Mouse (Mus musculus) E14TG2a.4 (cell line): ENCODE data around the gene Ccna1.

Source experiments
- CTCF ChIP-seq: conservative IDR thresholded peaks from 2 replicates; pipeline ENCODE4 v1.5.1; 2014; ENCODE audit warnings: low read length
- NANOG ChIP-seq: IDR thresholded peaks from 2 replicates; pipeline ENCODE4 v1.6.1; 2014; ENCODE audit warnings: borderline replicate concordance, low read length, mixed read lengths
- POU5F1 ChIP-seq: IDR thresholded peaks from 2 replicates; pipeline ENCODE4 v1.6.1; 2014; ENCODE audit warnings: low read length, borderline replicate concordance

DNA sequence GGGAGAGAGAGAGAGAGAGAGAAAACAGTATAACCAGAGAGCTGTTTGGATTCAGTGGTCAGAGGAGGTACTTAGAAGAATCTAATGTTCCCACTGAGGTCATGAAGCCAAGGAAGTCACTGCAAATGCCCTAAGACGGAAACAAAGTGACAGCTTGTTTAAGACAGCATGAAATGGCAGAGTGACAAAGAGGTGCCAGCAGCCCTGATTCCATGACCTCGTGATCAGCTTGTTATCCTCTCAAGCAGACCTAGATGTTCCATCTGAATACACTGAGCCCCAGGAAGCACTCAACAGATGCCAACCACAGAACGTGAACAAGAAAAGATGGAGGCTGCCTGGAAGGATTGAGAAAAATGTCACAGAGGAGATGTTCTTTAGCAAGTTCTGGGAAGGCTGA is 30.4 kb upstream of the Ccna1 start:
- TF ChIP-seq CTCF, result no peak
- TF ChIP-seq POU5F1, result no peak
- no peak for TF ChIP-seq NANOG
